11 mouse cellular contexts compared by ENCODE assay signal in genomic region chr13:63260133-63260532, GRCm38 (mm10).
DNase-seq lines count a peak whose midpoint lies in the region; ATAC-seq lines count a peak whose summit lies in the region.
"Had no signal": no experiment of that assay in that cellular context is flagged by ENCODE, and none has a peak within 500 bp of the region (broad histone marks: within the 10 kb centered on the region; RNA-seq: fewer than 3 reads in every experiment).

No protein-coding gene starts in this region.

- 0 out of 2 replicates have a peak overlapping the region, but pooled peaks have one; percentile 3 for H3K9ac ChIP-seq in heart, embryonic 15.5 days
- H3K9ac ChIP-seq in embryonic facial prominence, embryonic 12.5 days, result no peak overlapping the region
- H3K9ac ChIP-seq in limb, embryonic 13.5 days, result peak overlapping the region; percentile 21; the same call in 1 of the 2 replicates

- H3K27ac ChIP-seq in heart, embryonic 15.5 days, result peak overlapping the region; percentile 91
- peak overlapping the region; percentile 82 for H3K27ac ChIP-seq in embryonic facial prominence, embryonic 12.5 days
- H3K27ac ChIP-seq in limb, embryonic 13.5 days, result peak overlapping the region; percentile 70
- H3K27ac ChIP-seq: macrophage had no signal

- peak overlapping the region; percentile 43; the same call in 1 of the 2 replicates for H3K4me2 ChIP-seq in heart, embryonic 15.5 days
- H3K4me2 ChIP-seq in embryonic facial prominence, embryonic 12.5 days (replicated peaks), result no peak overlapping the region
- peak overlapping the region; percentile 12; the same call in 1 of the 2 replicates for H3K4me2 ChIP-seq in limb, embryonic 13.5 days (replicated peaks)

- no peak for ATAC-seq in heart, embryonic 15.5 days (replicated peaks; ENCODE audit: insufficient number of reproducible peaks, insufficient read depth, low FRiP score, low read depth)
- no peak for ATAC-seq in embryonic facial prominence, embryonic 12.5 days (ENCODE audit: insufficient number of reproducible peaks, insufficient read depth, low FRiP score, low TSS enrichment)
- no peak for ATAC-seq in limb, embryonic 13.5 days (ENCODE audit: low FRiP score, low read depth)

- no peak overlapping the region for H3K4me3 ChIP-seq in heart, embryonic 15.5 days
- no peak overlapping the region for H3K4me3 ChIP-seq in embryonic facial prominence, embryonic 12.5 days
- no peak overlapping the region for H3K4me3 ChIP-seq in limb, embryonic 13.5 days

- H3K4me1 ChIP-seq in heart, embryonic 15.5 days (replicated peaks), result peaks cover 61% of the 10 kb centered on the region
- peaks cover 52% of the 10 kb centered on the region for H3K4me1 ChIP-seq in embryonic facial prominence, embryonic 12.5 days
- H3K4me1 ChIP-seq in limb, embryonic 13.5 days, result peaks cover 81% of the 10 kb centered on the region

- 17% methylated on average over 4 of the region's 4 CpGs for WGBS in heart, embryonic 15.5 days
- WGBS in embryonic facial prominence, embryonic 12.5 days, result 16% methylated on average over 4 of the region's 4 CpGs
- WGBS in limb, embryonic 13.5 days, result 22% methylated on average over 4 of the region's 4 CpGs

- H3K9me3 ChIP-seq in heart, embryonic 15.5 days (replicated peaks), result no peaks in the 10 kb centered on the region
- no peaks in the 10 kb centered on the region for H3K9me3 ChIP-seq in embryonic facial prominence, embryonic 12.5 days
- no peaks in the 10 kb centered on the region for H3K9me3 ChIP-seq in limb, embryonic 13.5 days

- H3K36me3 ChIP-seq in heart, embryonic 15.5 days, result peaks cover 14% of the 10 kb centered on the region
- H3K36me3 ChIP-seq in embryonic facial prominence, embryonic 12.5 days, result peaks cover 29% of the 10 kb centered on the region
- H3K36me3 ChIP-seq in limb, embryonic 13.5 days, result peaks cover 75% of the 10 kb centered on the region

- no peak for DNase-seq in heart, adult 9 months (ENCODE audit: low spot score in 2 of 2)
- DNase-seq in MN1 (ENCODE audit: low spot score), result peak; percentile 33
- no peak for DNase-seq in urinary bladder, postnatal 14 days (ENCODE audit: low spot score)
- DNase-seq in adrenal gland, postnatal 4 days (ENCODE audit: low spot score in 2 of 2), result no peak
- no peak for DNase-seq in gastrocnemius, postnatal 10 days
- DNase-seq: adrenal gland, adult 8-10 months; cerebellum, postnatal 36 days had no signal

- no peaks in the 10 kb centered on the region for H3K27me3 ChIP-seq in heart, embryonic 15.5 days
- no peaks in the 10 kb centered on the region for H3K27me3 ChIP-seq in embryonic facial prominence, embryonic 12.5 days
- H3K27me3 ChIP-seq in limb, embryonic 13.5 days, result no peaks in the 10 kb centered on the region
